Mouse (Mus musculus) spleen, adult 12 weeks (tissue): ENCODE measurements around the gene Coch.
"Not testable (repeated sequence)": the region's sequence is repeated elsewhere in the genome, so short reads cannot be mapped to it uniquely, and the experiment has no call there.

ENCODE experiments used
- DNase-seq: peaks from one replicate; pipeline ENCODE4 v3.0.0; 2022; ENCODE audit warnings: low spot score

Coch gene

DNA sequence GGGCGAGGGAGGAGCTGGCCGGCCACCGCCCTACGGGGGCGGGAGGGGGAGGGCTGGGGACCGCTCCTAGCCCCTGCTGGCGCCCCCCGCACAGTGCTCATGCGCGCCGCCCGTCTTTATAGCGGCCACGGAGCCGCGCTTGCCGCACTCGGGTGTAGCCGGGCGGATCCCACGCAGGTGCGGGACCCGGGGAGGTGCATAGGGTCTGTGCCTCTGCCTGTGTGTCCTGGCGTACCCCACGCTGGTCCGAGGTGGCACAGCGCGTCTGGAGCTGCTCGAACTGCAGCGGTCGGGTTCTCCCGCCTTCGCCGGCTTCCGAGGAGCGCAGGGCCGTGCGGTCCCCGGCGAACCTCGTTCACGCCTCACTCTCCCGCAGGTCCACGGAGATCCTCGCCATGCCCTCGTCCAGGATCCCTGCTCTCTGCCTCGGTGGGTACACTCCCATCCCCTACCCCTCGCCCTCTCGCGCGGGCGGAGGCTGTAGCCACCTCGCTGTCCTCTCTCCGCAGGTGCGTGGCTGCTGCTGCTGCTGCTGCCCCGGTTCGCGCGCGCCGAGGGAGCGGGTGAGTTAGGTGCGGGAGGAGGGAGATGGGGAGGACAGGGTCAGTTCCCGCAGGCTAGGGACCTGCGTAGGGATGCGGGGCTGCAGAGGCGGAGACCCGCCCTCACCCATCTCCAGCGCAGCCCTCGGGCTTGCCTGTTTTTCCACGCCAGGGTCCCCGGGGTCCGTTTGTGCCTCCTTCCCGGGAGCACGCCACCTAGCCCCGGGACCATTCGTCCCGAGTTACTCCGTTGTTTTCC, at the start of gene Coch:
Gene Coch (plus strand): TSS at position 113 of the 801 bp plus-strand sequence.
- DNase-seq, result no peak

DNA sequence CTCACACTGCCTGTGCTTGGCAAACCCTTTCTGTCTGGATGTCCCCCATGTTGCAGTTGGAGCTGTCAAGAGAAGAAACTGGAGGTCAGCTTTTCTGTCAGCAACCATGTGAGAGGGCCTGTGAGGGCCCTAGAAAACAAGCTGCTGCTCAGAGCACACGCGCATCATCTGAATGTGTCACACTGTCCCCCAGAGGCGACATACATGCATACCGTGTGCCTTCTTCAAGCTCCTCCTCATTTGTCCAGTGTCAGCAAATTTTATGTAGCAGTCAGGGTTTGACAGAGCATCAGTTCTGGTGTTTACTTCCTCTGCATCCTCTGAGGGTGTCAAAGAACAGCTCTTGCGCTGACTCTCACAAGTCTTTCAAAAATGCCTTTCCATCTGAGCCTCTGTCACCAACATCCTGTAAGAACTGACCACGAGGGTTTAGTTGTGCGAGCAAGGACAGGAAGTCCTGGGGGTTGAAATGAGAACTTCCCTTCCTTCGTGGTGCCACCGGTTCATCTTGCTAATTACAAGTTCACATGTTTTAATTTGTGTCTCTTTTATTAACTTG, 49.7 kb upstream of the Coch start:
- no peak for DNase-seq

DNA sequence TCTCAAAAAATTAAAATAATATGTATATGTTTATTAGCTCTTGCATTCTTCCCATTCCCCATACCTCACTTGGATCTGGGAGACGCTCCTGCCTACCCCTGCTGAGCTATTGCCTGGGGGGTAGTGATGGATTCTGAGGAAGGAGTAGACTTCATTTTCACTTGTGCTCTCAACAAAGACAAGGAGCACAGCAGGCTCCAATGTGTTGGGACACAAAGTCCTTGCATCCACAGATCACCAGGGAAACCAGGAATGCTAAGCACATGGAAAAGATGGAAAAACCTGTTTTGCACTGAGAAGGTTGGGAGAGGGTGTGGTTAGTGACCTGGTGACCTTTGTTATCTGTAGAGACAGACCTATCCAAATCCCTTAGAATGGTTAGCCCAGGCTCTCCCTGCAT, 38.1 kb upstream of the Coch start:
- no peak for DNase-seq

GRCm38 (mm10) chr12:51561416-51561815, 31.7 kb upstream of the Coch start:
- no peak for DNase-seq

DNA sequence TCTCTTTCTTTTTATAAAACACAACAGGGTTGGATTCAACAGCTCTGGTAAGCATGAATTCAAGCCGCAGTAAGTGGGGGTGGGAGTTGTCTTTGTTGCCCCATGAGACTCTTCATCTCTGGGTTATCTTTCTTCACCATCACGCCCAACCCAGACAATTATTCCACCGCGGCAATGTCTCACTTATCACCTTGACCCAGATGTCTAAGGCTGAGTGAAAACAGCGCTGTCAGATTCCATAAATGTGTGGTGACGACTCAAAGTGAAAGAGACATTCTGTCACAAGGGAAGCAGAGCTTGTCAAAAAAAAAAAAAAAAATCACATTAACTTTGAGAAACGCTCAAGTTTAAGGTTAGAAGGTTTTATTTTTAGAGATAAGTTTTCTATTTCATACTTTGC, 25.9 kb upstream of the Coch start:
- no peak for DNase-seq

GRCm38 (mm10) chr12:51569472-51569871, 23.7 kb upstream of the Coch start:
- no peak for DNase-seq

GRCm38 (mm10) chr12:51569944-51570343, 23.2 kb upstream of the Coch start:
- DNase-seq, result no peak

DNA sequence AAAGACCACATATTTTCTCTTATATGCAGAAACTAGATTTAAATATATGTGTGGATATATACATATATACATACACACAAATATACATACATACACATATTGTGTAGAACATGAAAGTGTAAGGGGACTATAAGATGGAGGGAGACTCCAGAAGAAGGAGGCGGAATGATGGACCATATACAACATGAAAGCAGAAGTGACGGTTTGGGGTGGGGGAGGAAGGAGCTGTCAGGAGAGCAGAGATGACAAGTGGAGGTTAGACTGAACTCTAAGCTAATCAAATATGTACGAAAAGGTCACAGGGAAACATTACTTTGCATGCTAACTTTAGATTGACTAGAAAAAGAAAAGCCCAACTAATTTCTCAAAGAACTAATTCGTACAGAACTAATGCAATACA, 20.5 kb upstream of the Coch start:
- no peak for DNase-seq

- DNase-seq, result not testable (repeated sequence)
These were observed 15.3 kb upstream of the Coch start for GRCm38 (mm10) chr12:51577816-51578215.

- DNase-seq, result no peak
These were observed 3.9 kb upstream of the Coch start for GRCm38 (mm10) chr12:51589263-51589662.

DNA sequence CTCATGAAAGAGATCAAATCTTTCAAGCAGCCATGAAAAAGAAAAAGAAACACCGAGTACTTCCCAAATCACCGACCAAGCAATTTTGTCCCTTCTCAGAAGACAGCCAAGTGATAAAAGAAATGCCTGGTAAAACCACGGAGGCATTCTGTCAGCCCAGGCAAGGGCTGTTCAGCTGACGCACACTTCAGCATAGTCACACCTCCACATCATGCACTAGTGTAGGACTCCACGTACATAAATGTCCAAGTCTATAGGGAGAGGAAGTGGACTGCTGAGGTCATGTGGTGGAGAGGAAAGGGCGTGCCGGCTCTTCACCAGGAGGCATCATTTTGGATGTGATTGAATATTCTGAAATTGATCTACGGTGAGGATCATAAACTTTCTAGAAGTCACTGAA, 1.2 kb upstream of the Coch start:
- no peak for DNase-seq

- no peak for DNase-seq
These were observed 283 bp upstream of the Coch start for GRCm38 (mm10) chr12:51592888-51593228.

- DNase-seq, result no peak
These were observed 909 bp downstream of the Coch start for GRCm38 (mm10) chr12:51594030-51594470.

DNA sequence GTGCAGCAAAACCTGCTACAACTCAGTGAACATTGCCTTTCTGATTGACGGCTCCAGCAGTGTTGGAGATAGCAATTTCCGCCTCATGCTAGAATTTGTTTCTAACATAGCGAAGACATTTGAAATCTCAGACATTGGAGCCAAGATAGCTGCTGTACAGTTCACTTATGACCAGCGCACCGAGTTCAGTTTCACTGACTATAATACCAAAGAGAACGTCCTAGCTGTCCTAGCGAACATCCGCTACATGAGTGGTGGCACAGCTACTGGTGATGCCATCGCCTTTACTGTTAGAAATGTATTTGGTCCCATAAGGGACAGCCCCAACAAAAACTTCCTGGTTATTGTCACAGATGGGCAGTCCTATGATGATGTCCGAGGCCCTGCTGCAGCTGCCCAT, 10.2 kb downstream of the Coch start:
- no peak for DNase-seq

DNA sequence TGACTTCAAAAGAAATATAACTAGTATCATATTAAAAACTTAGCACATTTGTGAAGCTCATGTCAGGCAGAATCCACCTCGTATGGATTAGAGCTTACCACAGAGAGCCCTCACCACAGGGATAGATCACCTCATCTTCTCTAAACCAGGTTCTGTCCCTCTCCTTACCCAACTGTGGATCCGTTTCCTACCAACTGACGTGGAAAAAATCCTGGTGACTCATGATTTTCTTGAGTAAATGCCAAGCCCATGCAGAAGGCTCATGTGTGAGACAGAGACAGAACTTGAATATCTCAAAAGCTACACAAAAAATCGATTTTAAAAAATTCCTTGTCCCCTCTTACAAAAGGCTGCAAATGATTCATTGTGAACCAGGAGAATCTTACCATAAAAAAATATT, 13.0 kb downstream of the Coch start:
- no peak for DNase-seq

DNA sequence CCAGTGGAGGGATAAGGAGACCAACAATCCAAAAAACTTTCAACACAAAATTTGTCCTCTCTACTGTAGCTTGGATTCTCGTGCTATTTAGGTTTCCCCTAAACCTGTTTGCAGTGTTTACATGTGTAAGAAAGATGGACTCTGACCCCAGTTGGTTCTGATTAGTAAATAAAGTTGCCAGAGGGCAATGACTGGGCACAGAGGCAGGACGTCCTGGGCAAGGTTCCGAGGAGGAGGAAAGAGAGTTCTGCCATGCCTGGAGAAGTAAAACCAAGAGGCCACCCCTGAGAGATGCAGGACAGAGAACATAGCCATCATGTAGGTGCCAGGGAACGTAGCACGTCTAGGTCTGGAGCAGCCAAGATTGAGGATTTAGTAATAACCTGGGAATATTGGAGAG, 19.2 kb downstream of the Coch start:
- DNase-seq, result no peak

DNA sequence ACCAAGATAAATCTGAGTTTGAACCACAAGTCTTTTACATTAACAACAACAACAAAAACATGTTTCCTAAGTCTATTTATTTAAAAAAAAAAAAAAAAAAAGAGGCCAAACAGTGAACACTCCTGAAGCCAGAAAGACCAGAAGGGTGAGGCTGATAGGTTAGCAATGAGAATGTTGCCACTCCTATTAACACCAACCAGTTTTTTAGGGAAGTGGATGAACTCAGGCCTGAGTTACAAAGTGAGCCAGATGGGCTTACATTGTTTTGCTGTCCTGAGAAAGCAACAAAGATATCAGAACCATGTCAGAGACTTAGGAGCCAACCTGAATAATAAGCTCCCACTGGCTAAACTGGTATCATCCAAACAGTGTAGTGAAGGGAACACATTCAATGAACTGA, 27.4 kb downstream of the Coch start:
- no peak for DNase-seq

GRCm38 (mm10) chr12:51621161-51621560, 28.0 kb downstream of the Coch start:
- DNase-seq, result no peak

GRCm38 (mm10) chr12:51622670-51623365, 29.7 kb downstream of the Coch start:
- DNase-seq, result no peak

DNA sequence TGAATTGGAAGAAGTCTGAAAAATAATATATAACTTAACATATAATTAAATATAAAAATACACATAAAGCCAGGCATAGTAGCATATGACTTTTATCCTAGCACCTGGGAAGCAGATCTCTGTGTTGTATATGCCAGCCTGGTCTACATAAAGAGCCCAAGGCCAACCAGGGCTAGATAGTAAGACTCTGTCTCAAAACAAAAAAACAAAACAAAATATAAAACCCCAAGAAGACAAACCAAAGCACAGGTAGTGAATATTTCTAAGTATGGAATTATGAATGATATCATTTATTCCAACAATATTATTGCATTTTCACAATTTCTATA, 30.2 kb downstream of the Coch start:
- no peak for DNase-seq

DNA sequence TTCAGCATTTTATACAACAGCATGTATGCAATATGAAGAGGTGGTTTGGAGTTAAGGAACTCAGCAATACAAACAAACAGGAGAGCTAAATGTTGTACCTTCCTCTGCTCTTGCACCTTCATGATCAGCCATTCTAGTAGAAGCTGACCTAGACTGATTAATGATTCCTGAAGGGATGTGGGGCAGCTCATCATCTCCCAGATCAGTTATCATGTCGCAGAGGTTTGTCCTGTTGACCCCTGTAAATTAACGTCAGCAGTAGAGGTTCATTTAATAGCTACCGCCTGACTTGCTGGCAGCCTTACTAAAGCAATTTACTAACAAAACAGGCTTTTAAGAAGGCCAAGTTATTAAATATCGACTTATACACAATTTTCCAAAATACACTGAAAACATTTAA, 40.3 kb downstream of the Coch start:
- DNase-seq, result no peak

GRCm38 (mm10) chr12:51636260-51636659, 43.1 kb downstream of the Coch start:
- no peak for DNase-seq

- DNase-seq, result no peak
These were observed 43.7 kb downstream of the Coch start for GRCm38 (mm10) chr12:51636689-51637470.
